Mouse (Mus musculus) gastrocnemius, postnatal 4 days (tissue): ENCODE results near the gene Theg. TPM values are rescaled to one million over a fixed set of nuclear protein-coding genes. Genes with fewer than 3 reads are reported as not detected.

Experiments used
- DNase-seq, 2 experiments: peaks; one replicate each; pipeline ENCODE4 v3.0.0; 2021 to 2022; ENCODE audit warnings: low spot score in 2 of 2, mixed read lengths in 2 of 2
- long read RNA-seq, 2 experiments: library from polyadenylated mRNA; stranded (forward); transcript quantifications; one replicate each; pipeline ENCODE4 v2.0.0; 2021
- total RNA-seq, 2 experiments: library from RNA; stranded (reverse); gene quantifications; 2 replicates each; pipeline ENCODE4 v1.2.3; 2021

Theg gene
- not detected for total RNA-seq
- long read RNA-seq, experiment 1: 0 reads
- long read RNA-seq, experiment 2: 0 reads

DNA sequence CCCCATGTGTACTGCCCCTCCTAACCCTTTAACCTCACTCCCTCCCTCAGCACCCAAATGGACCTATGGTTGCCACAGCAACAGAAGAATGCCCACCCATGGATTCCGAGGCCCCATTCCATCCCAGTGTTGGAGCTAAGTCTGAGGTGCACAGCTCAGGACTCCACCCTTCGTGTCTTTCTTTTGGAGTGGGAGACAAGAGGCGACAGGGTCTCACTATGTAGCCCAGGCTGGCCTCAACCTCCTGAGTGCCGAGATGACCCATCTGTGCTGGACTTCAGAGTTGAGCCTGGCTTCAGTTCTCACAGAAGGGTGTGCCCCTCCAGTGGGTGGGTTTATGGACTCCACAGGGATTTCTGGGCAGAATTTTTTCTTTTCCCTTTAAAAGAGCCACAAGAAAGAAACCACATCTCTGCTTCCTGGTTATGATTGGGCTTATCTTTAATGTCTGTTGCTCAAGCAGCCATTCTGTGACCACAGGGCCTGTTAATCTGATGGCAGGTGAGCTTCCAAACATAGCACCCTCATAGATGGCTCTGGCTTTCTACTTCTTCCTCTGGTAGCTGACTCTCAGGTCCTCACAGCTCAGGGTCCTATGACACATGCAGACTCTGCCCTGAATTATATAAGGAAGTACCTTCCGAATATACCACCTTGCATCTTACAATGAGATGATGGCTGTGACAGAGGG is at the start of gene Theg:
Gene Theg, minus strand, starts transcription at position 271 of the 691 bp plus-strand sequence.
- DNase-seq: no peak

- no peak for DNase-seq
Measured at GRCm38 (mm10) chr10:79636287-79636686, 49.2 kb upstream of the Theg start.

DNA sequence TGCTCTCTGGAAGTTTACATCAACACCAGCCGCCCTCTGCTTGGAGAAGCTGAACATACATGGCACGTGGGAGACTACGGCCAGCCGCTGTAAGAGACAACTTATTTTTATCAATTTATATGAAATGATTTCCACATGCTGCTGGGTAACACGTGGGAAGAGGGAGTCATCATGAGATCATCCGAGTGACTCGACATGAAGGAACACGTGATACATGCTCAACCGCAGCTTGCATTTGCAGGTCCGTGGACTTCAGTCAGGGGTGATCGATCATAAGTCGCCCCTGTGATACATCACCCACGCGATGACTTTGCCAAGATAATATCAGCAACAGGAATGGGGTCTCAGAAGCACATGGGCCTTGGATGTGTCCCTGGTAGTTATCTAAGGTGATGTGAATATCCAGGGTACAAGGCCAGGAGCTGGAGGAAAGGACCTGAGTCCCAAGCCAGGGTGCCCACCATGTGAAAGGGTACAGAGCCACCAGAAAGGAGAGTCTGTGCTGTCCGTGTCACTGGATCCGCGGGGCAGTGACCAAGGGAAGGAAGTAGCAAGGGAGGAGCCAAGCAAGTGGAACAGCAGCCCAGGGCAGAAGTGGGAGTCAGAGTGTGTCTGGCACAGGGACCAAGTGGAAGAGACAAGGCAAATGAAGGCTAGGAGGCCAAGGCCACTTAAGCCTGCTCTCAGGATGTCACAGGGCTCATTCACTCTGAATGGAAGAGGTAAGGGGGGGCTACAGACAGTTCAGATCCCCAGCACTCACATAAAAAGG is 46.1 kb upstream of the Theg start:
- DNase-seq: no peak

DNA sequence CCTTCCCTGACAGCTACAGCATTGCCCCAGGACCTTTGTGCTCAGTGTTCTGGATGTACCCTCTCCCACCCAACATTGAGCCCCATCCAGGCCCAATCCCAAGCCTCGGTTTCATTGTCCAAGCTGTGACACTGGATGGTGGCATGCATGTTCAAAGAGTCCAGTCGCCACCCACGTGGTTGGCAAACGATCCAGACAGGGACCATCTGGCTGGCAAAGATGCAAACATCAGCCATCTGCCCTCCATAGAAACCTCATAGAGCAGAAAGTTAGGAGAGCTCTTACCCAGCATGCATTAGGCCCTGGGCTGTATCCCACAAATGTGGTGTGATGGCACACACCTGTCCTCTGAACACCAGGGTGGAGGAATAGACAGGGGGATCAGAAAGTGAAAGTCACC is 44.3 kb upstream of the Theg start:
- DNase-seq: no peak

DNA sequence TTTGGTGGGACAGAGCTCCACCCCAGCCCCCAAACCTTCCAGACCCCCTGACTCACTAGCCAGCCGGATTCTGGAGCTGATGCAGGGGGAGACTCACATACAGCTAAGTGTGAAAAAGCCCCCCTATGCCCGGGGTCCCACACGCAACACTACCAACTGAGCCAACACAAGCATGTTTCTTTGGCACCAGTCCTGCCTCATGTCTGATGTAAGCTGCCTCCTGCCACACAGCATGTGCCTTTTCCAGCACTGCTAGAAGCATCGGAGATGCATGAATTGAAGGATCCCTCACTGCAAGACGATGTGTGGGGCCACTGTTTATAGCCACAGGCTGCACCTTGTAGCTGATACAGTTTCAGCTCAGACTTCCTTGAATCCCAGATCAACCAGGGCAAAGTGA is 41.2 kb upstream of the Theg start:
- DNase-seq: no peak

- no peak for DNase-seq
Measured at GRCm38 (mm10) chr10:79626156-79626555, 39.0 kb upstream of the Theg start.

- no peak for DNase-seq
Measured at GRCm38 (mm10) chr10:79625398-79625797, 38.3 kb upstream of the Theg start.

DNA sequence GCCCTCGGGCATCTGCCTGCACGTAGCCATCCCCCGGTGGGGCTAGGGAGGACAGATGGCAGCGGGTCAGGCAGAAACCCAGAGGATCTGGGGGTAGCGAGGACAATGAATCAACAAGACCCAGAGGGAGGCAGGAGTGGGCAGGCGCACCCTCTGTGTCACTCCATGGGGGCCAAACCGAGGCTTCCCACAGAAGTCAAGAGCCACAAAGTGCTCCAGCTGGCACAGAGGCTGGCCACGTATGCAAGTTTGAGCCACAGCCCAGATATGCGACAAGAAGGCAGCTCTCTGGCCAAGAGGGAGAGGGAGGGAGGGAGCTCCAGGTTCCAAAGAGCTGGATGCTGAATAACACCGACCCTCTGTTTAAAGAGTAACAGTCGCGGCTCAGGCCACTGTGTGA is 36.8 kb upstream of the Theg start:
- DNase-seq: no peak

- DNase-seq: no peak
Measured at GRCm38 (mm10) chr10:79616376-79616775, 29.2 kb upstream of the Theg start.

DNA sequence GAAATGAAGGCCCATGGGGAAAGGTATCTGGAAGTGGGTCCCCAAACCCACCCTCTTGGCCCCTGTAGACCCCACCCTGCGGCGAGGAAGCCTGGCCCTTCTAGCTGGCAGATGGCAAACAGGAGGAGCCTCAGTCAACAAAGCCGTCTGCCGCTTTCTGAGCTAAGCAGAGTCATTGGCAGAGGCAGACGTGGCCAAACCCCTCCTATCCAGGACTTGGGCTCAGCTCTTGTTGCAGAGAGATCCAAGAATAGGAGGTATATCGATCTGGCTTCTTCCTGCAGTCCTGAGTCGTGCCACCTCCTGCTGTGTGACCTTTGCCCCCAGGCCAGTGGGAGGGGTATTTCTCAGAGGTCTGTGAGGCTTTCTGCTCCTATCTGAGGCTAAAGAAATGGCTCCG is 28.7 kb upstream of the Theg start:
- no peak for DNase-seq

DNA sequence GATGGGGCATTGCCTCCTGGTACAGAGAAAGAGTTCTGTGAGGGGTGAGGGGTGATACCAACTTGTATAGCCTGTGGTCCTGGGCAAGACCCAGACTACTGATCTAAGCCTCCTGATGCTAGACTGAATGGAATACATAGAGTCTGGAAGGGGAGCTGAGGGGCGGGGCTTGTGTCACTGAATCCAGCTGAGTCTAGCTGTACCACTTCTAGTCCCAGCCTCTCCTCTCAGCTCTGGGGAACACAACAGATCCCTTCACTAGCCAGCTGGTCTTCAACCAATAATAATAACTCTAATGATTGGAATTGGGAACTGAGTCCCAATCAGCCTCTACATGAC is 27.1 kb upstream of the Theg start:
- DNase-seq: no peak

DNA sequence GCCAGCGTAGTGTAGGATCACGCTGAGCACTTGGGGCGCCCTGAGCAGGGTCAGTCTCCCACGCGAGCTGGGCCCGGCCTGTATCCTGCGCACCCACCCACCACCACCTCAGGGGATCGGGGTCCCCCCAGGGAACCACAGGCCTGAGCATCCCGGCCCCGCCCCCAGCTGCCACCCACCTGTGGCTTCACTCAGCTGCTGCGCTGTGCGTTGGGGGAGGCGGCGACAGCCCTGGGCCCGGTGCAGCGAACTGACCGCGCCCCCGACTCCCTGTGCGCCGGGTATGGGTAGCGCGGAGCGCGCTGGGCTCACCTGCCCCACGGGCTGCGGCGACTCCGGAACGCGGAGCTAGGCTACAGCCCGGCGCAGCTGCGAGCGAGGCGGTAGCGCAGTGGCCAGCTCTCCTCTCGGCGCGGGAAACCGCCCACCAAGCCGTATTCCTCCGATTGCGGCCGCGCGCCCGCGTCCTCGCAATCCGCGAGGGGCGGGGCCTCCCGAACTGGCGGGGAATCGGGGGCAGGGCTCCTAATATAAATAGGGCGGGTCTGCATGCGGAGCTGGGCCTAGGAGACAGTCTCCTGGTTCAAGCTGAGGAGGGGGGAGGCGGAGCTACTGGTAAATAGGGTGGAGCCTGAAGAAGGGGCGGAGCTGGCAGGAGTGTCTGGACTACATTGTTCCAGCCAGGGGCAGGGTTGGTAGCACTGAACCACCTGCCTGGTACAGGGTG is 26.6 kb upstream of the Theg start, which contains the start of gene C2cd4c:
Gene C2cd4c, minus strand, starts transcription at position 448 of the 727 bp plus-strand sequence.
- peak in 1 of 2 experiments; percentile 30 for DNase-seq

- no peak for DNase-seq
Measured at GRCm38 (mm10) chr10:79612192-79613135, 25.3 kb upstream of the Theg start.

- DNase-seq: no peak
Measured at GRCm38 (mm10) chr10:79611296-79611695, 24.2 kb upstream of the Theg start.

DNA sequence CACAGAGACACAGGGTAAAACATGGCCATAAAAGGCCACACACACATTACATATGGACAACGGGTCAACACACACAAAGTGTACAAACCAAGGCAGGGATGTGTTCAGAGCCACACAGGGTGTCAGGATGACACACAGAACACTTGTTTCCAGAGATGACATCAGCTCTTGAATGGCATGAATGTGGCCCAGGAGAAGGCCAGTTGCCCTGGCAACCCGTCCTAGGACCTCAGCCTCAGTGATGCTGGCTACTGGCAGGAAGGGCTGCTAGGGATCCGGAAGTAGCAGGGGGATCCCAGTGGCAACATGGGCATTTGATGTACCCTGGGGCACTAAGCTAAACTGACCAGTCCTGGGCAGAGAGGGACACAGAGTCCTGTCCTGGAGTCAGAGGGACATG is 22.1 kb upstream of the Theg start:
- no peak for DNase-seq

DNA sequence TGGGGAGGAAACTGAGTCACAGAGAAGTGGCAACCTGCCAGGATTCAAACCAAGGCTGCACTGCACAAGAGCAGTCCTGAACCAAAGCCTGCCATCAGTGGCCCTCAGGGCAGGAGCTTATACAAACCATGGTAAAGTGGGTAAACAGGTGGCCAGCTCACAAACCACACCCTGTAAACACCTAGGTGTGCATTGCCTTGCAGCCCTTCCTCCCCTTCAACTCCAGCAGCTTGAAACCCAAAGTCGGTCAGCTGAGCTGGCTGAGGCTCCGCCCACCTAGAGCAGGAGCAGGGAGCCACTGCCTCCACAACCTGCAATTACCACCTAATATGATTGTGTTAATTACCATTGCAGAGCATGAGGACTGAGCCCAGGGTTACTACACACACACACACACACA is 20.8 kb upstream of the Theg start:
- no peak for DNase-seq

DNA sequence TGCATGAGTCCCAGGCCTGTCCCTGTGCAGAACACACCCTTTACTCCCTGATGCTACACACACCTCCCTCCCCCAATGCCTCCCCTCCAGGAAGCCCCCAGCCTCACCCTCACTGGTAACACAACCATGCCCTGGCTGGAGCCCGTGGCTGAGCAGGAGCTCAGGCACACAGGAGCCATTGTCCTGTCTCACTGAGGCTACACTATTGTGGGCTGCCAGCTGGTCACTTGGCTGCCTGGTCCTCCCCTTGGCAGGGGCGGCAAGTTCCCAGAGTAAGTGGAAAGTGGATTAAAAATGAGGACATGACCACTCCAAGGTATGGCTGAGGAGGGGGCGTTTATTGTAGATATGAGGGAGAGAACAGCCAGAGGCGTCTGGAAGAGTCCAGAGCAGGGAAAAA is 19.4 kb upstream of the Theg start:
- DNase-seq: no peak

DNA sequence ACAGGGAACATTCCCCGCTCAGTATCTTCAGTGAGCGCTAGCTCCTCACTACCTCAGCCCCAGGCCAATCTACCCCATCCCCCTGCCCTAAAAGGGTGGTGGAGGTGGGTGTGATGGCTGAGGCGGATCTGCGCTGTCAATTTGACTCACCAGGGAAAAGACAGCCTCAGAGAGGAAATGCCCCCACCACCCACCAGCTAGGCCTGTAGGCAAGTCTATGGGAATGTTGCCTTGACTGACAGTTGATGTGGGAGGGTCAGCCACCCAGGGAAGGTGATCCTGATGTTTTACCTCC is 10.8 kb upstream of the Theg start:
- no peak for DNase-seq

GRCm38 (mm10) chr10:79597051-79597935 is 10.2 kb upstream of the Theg start:
- DNase-seq: no peak

DNA sequence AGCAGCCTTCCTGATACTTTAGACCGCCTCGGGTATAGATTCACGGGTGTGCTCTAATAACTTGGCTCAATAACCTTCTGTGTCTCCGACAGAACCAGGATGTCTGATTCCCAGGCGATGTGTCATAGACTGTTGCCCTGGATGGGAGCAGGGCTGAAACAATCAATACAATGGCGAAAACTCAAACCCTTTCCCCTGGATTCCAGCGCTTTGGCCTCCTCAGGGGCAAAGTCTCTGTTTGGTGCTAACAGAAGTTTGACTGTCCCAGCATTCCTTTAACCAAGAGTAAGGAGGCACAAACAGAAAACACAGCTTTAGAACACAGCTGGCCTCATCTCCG is 8.4 kb upstream of the Theg start:
- DNase-seq: no peak
